Mouse (Mus musculus) lung, embryonic 15.5 days (tissue): Measurements from ENCODE around the gene Msi2. TPM values are rescaled to one million over a fixed set of nuclear protein-coding genes. Genes with fewer than 3 reads are reported as not detected.

Experiments used
- ATAC-seq: fragments of 200-750 bp; cut with Nextera tagmentation; 2 replicates; pipeline ENCODE4 v1.8.0; 2017; ENCODE audit warnings: moderate number of reproducible peaks, borderline replicate concordance; ENCODE audit not compliant: low FRiP score, low TSS enrichment; ENCODE audit errors: extremely low read depth
- H3K27ac ChIP-seq: fragments of 300-500 bp; sonication (generic); 2 replicates; pipeline ENCODE4 v1.5.1; 2015; ENCODE audit warnings: moderate library complexity, mild to moderate bottlenecking, inconsistent platforms
- H3K27me3 ChIP-seq: fragments of 300-500 bp; sonication (generic); 2 replicates; pipeline ENCODE4 v1.6.1; 2015; ENCODE audit warnings: inconsistent platforms
- H3K36me3 ChIP-seq: fragments of 300-500 bp; sonication (generic); 2 replicates; pipeline ENCODE4 v1.6.1; 2015; ENCODE audit warnings: inconsistent platforms
- H3K4me1 ChIP-seq: fragments of 300-500 bp; sonication (generic); 2 replicates; pipeline ENCODE4 v1.6.1; 2015; ENCODE audit warnings: inconsistent platforms
- H3K4me2 ChIP-seq: fragments of 300-500 bp; sonication (generic); 2 replicates; pipeline ENCODE4 v1.6.1; 2015; ENCODE audit warnings: inconsistent platforms, mild to moderate bottlenecking, moderate library complexity
- H3K4me3 ChIP-seq: fragments of 300-500 bp; sonication (generic); 2 replicates; pipeline ENCODE4 v1.5.1; 2015; ENCODE audit warnings: mild to moderate bottlenecking, inconsistent platforms
- H3K9ac ChIP-seq: fragments of 300-500 bp; sonication (generic); 2 replicates; pipeline ENCODE4 v1.6.1; 2015; ENCODE audit warnings: inconsistent platforms
- H3K9me3 ChIP-seq: fragments of 300-500 bp; sonication (generic); 2 replicates; pipeline ENCODE4 v1.6.1; 2016; ENCODE audit warnings: inconsistent platforms
- WGBS: fragments of 180-500 bp; shearing (Covaris S2); methylation state at CpG from one replicate; pipeline ENCODE4 v1.1.7; 2015; 5-methylcytosine and 5-hydroxymethylcytosine counted together
- polyA plus RNA-seq: library from polyadenylated mRNA; unstranded; fragments of >200 nt; fragmentation: Nextera tagmentation; extraction: Ambion mirVana; gene quantifications from 2 replicates; pipeline ENCODE4 v1.2.1, GENCODE M21; 2015

The Msi2 gene
- polyA plus RNA-seq, 1 experiment from 2014 or later = 13.8 TPM

GRCm38 (mm10) chr11:88447350-88447749 lies 271.0 kb downstream of the Msi2 start:
- H3K27ac ChIP-seq = no peak overlapping the region
- H3K9me3 ChIP-seq = no peaks in the 10 kb centered on the region
- 83% methylated on average over 11 of the region's 11 CpGs for WGBS
- H3K9ac ChIP-seq = no peak overlapping the region
- no peak for ATAC-seq
- H3K27me3 ChIP-seq = no peaks in the 10 kb centered on the region
- H3K4me2 ChIP-seq = no peak overlapping the region
- no peaks in the 10 kb centered on the region for H3K36me3 ChIP-seq
- no peaks in the 10 kb centered on the region for H3K4me1 ChIP-seq
- H3K4me3 ChIP-seq = no peak overlapping the region

- no peak overlapping the region for H3K9ac ChIP-seq
- WGBS = 87% methylated on average over 14 of the region's 14 CpGs
- no peak overlapping the region for H3K4me2 ChIP-seq
- no peaks in the 10 kb centered on the region for H3K4me1 ChIP-seq
- H3K4me3 ChIP-seq = no peak overlapping the region
- H3K9me3 ChIP-seq = no peaks in the 10 kb centered on the region
- H3K36me3 ChIP-seq = no peaks in the 10 kb centered on the region
- no peak for ATAC-seq
- H3K27me3 ChIP-seq = no peaks in the 10 kb centered on the region
- H3K27ac ChIP-seq = no peak overlapping the region
Observed at GRCm38 (mm10) chr11:88443905-88444304, 274.4 kb downstream of the Msi2 start.

- H3K27ac ChIP-seq = no peak overlapping the region
- H3K9me3 ChIP-seq = no peaks in the 10 kb centered on the region
- H3K4me1 ChIP-seq = no peaks in the 10 kb centered on the region
- ATAC-seq = no peak
- no peak overlapping the region for H3K4me3 ChIP-seq
- no peak overlapping the region for H3K4me2 ChIP-seq
- 70% methylated on average over 8 of the region's 8 CpGs for WGBS
- no peaks in the 10 kb centered on the region for H3K36me3 ChIP-seq
- no peak overlapping the region for H3K9ac ChIP-seq
- no peaks in the 10 kb centered on the region for H3K27me3 ChIP-seq
Observed at GRCm38 (mm10) chr11:88443291-88443690, 275.0 kb downstream of the Msi2 start.

- no peak overlapping the region for H3K4me2 ChIP-seq
- H3K9ac ChIP-seq = no peak overlapping the region
- ATAC-seq = no peak
- no peaks in the 10 kb centered on the region for H3K27me3 ChIP-seq
- no peaks in the 10 kb centered on the region for H3K9me3 ChIP-seq
- H3K4me1 ChIP-seq = no peaks in the 10 kb centered on the region
- no peaks in the 10 kb centered on the region for H3K36me3 ChIP-seq
- no peak overlapping the region for H3K27ac ChIP-seq
- H3K4me3 ChIP-seq = no peak overlapping the region
- 66% methylated on average over 12 of the region's 12 CpGs for WGBS
Observed at GRCm38 (mm10) chr11:88441871-88442740, 276.2 kb downstream of the Msi2 start.

GRCm38 (mm10) chr11:88438659-88439058 lies 279.7 kb downstream of the Msi2 start:
- no peaks in the 10 kb centered on the region for H3K36me3 ChIP-seq
- 87% methylated on average over 3 of the region's 3 CpGs for WGBS
- no peak for ATAC-seq
- H3K4me2 ChIP-seq = no peak overlapping the region
- H3K9me3 ChIP-seq = no peaks in the 10 kb centered on the region
- no peak overlapping the region for H3K9ac ChIP-seq
- H3K27ac ChIP-seq = no peak overlapping the region
- no peaks in the 10 kb centered on the region for H3K4me1 ChIP-seq
- no peak overlapping the region for H3K4me3 ChIP-seq
- H3K27me3 ChIP-seq = no peaks in the 10 kb centered on the region

GRCm38 (mm10) chr11:88436596-88436995 lies 281.7 kb downstream of the Msi2 start:
- Histone ChIP-seq H3K4me3 (no peak overlapping the region), H3K4me2 (no peak overlapping the region), H3K27ac (no peak overlapping the region), H3K9ac (no peak overlapping the region), H3K9me3 (no peaks in the 10 kb centered on the region), H3K4me1 (peaks cover 6% of the 10 kb centered on the region; the same call in 1 of the 2 replicates), H3K27me3 (no peaks in the 10 kb centered on the region), H3K36me3 (no peaks in the 10 kb centered on the region)
- no peak for ATAC-seq
- WGBS = 90% methylated on average over 2 of the region's 2 CpGs

- WGBS = 83% methylated on average over 6 of the region's 6 CpGs
Observed at GRCm38 (mm10) chr11:88435543-88435942, 282.8 kb downstream of the Msi2 start.

GRCm38 (mm10) chr11:88431363-88432269 lies 286.7 kb downstream of the Msi2 start:
- Histone ChIP-seq H3K4me1 (peaks cover 11% of the 10 kb centered on the region; the same call in 1 of the 2 replicates), H3K4me2 (no peak overlapping the region), H3K36me3 (no peaks in the 10 kb centered on the region), H3K27me3 (no peaks in the 10 kb centered on the region), H3K9ac (no peak overlapping the region), H3K9me3 (no peaks in the 10 kb centered on the region), H3K4me3 (no peak overlapping the region), H3K27ac (no peak overlapping the region)
- no peak for ATAC-seq
- 61% methylated on average over 22 of the region's 22 CpGs for WGBS

More at GRCm38 (mm10) chr11:88435543-88435942, 282.8 kb downstream of the Msi2 start:
- no peak overlapping the region for H3K4me2 ChIP-seq
- H3K4me3 ChIP-seq = no peak overlapping the region
- ATAC-seq = no peak
- H3K27ac ChIP-seq = no peak overlapping the region
- H3K27me3 ChIP-seq = no peaks in the 10 kb centered on the region
- H3K9me3 ChIP-seq = no peaks in the 10 kb centered on the region
- H3K4me1 ChIP-seq = peaks cover 11% of the 10 kb centered on the region; the same call in 1 of the 2 replicates
- no peaks in the 10 kb centered on the region for H3K36me3 ChIP-seq
- no peak overlapping the region for H3K9ac ChIP-seq

GRCm38 (mm10) chr11:88430292-88430691 lies 288.0 kb downstream of the Msi2 start:
- Histone ChIP-seq H3K4me2 (no peak overlapping the region), H3K27me3 (no peaks in the 10 kb centered on the region), H3K4me3 (no peak overlapping the region), H3K27ac (no peak overlapping the region), H3K4me1 (peaks cover 23% of the 10 kb centered on the region), H3K9ac (no peak overlapping the region), H3K36me3 (no peaks in the 10 kb centered on the region), H3K9me3 (no peaks in the 10 kb centered on the region)
- 87% methylated on average over 8 of the region's 8 CpGs for WGBS
- ATAC-seq = no peak

- H3K4me3 ChIP-seq = no peak overlapping the region
- H3K27ac ChIP-seq = no peak overlapping the region
- H3K36me3 ChIP-seq = no peaks in the 10 kb centered on the region
- ATAC-seq = no peak
- peaks cover 29% of the 10 kb centered on the region for H3K4me1 ChIP-seq
- no peaks in the 10 kb centered on the region for H3K9me3 ChIP-seq
- WGBS = 93% methylated on average over 6 of the region's 6 CpGs
- H3K27me3 ChIP-seq = no peaks in the 10 kb centered on the region
- H3K9ac ChIP-seq = no peak overlapping the region
- H3K4me2 ChIP-seq = no peak overlapping the region
Observed at GRCm38 (mm10) chr11:88429680-88430079, 288.6 kb downstream of the Msi2 start.

- Histone ChIP-seq H3K9me3 (no peaks in the 10 kb centered on the region), H3K4me2 (peak overlapping the region; percentile 18), H3K4me3 (no peak overlapping the region), H3K36me3 (no peaks in the 10 kb centered on the region), H3K9ac (no peak overlapping the region), H3K4me1 (peaks cover 36% of the 10 kb centered on the region), H3K27ac (peak overlapping the region; percentile 27), H3K27me3 (no peaks in the 10 kb centered on the region)
- WGBS = 23% methylated on average over 9 of the region's 9 CpGs
- ATAC-seq = peak; percentile 87
Observed at GRCm38 (mm10) chr11:88425631-88426101, 292.6 kb downstream of the Msi2 start.
